Mouse (Mus musculus): ENCODE measurements around the gene Tkt. TPM values are rescaled to one million over a fixed set of nuclear protein-coding genes. Genes with fewer than 3 reads are reported as not detected.

Gene Tkt
- total and polyA plus RNA-seq, 2 experiments: 115 to 166 TPM

DNA sequence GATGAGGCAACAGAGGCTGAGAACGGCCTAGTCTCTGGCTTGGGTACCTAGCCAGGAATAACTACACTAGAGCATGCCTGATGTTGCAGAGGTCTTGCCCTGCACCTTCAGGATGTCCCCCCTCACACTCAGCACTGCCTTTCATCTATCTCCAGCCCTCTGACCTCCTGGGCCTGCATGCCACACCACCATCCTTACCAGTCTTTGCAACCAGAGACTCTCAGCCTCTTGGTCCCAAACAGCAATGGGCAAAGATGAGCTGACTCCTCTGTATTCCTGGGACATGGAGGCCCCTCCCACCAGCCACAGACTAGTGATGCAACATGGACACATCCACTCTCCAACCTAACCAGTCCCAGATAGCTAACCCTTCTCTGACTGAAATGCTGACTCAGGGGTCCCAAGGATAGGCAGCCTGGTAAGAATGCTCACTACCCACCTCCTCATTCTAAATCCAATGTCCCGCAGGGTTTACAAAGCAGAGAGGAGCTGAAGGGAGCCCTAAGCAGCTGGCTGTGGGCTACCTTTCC, 70.7 kb downstream of the Tkt start:
- no peak overlapping the region for H3K4me3 ChIP-seq (ENCODE audit: insufficient read depth, low read depth, low read length)
- no peak for TF ChIP-seq POLR2A (IDR thresholded peaks at IDR 0.05; ENCODE audit: extremely low read depth, insufficient read depth, low read length)
- no peak for TF ChIP-seq CTCF (IDR thresholded peaks at IDR 0.05; ENCODE audit: low read depth, low read length)
- WGBS: 98% methylated on average over 2 of the region's 2 CpGs
- H3K9ac ChIP-seq (ENCODE audit: low read depth, low read length): no peak overlapping the region
- no peaks in the 10 kb centered on the region for H3K4me1 ChIP-seq (ENCODE audit: control insufficient read depth, insufficient read depth, low read length)
- no peaks in the 10 kb centered on the region for H3K36me3 ChIP-seq (ENCODE audit: control insufficient read depth, insufficient read depth, low read length)
- H3K27me3 ChIP-seq (ENCODE audit: control insufficient read depth, insufficient read depth, low read length): no peaks in the 10 kb centered on the region
- DNase-seq (ENCODE audit: extremely low read depth, low read depth, low spot score): no peak
- no peaks in the 10 kb centered on the region for H3K79me2 ChIP-seq (ENCODE audit: control insufficient read depth, insufficient read depth, low read length)
- no peak overlapping the region for H3K27ac ChIP-seq (replicated peaks; ENCODE audit: insufficient read depth, low read depth, low read length)

DNA sequence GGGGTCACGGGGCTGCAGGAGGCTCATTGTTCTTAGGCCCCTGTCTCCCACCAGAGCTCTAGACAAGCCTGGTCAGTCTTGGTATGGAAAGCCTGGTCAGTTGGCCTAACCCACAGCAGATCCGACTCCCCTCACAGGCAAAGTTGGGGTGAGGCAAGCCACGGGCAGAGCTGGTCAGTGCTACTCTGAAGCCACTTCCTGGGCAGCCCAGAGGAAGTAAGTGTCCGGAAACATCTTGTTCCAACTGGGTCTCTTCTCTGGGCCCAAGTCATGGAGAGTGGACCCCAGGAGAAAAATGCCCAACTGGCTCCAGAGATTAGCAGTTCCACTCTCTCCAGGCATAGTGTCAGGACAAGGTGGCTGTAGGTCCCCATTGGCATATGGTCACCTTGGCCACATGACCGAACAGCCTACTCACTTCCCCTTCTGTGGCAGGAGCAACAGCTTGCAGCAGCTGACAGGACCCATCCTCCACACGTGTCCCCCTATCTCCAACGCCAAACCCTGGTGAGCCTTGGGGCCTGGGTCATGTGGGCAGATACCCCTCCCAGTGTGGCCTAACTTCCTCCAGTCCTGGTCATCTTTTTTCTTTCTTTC, 71.9 kb downstream of the Tkt start:
- TF ChIP-seq CTCF (IDR thresholded peaks at IDR 0.05; ENCODE audit: low read depth, low read length) (no peak), POLR2A (IDR thresholded peaks at IDR 0.05; ENCODE audit: extremely low read depth, insufficient read depth, low read length) (no peak)
- Histone ChIP-seq H3K79me2 (ENCODE audit: control insufficient read depth, insufficient read depth, low read length) (no peaks in the 10 kb centered on the region), H3K4me1 (ENCODE audit: control insufficient read depth, insufficient read depth, low read length) (no peaks in the 10 kb centered on the region), H3K27ac (replicated peaks; ENCODE audit: insufficient read depth, low read depth, low read length) (no peak overlapping the region), H3K4me3 (ENCODE audit: insufficient read depth, low read depth, low read length) (no peak overlapping the region), H3K27me3 (ENCODE audit: control insufficient read depth, insufficient read depth, low read length) (no peaks in the 10 kb centered on the region), H3K36me3 (ENCODE audit: control insufficient read depth, insufficient read depth, low read length) (no peaks in the 10 kb centered on the region), H3K9ac (ENCODE audit: low read depth, low read length) (no peak overlapping the region)
- 79% methylated on average over 7 of the region's 7 CpGs for WGBS
- no peak for DNase-seq (ENCODE audit: extremely low read depth, low read depth, low spot score)

DNA sequence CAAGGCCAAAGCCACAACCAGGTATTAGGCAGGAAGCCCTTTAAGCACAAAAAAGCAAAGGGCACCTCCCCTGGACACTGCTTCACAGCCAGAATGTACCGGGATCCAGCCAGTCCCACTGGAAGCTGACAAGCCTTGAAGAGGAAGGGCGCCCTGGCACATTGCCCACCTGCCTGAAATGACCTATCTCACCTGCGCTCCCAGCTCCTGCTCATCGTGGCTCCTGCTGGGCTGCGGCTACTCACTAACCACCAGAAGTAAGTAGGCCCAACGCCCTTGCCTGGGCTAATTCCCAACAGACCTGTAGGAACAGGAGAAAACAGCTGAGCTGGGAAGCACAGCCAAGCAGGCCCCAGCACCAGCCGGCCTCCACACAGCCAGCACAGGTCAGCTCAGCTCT, 74.0 kb downstream of the Tkt start:
- Histone ChIP-seq H3K79me2 (ENCODE audit: control insufficient read depth, insufficient read depth, low read length) (no peaks in the 10 kb centered on the region), H3K4me1 (ENCODE audit: control insufficient read depth, insufficient read depth, low read length) (no peaks in the 10 kb centered on the region; the same call in 1 of the 2 replicates), H3K36me3 (ENCODE audit: control insufficient read depth, insufficient read depth, low read length) (no peaks in the 10 kb centered on the region), H3K4me3 (ENCODE audit: insufficient read depth, low read depth, low read length) (no peak overlapping the region), H3K27me3 (ENCODE audit: control insufficient read depth, insufficient read depth, low read length) (no peaks in the 10 kb centered on the region), H3K27ac (replicated peaks; ENCODE audit: insufficient read depth, low read depth, low read length) (no peak overlapping the region), H3K9ac (ENCODE audit: low read depth, low read length) (no peak overlapping the region)
- 68% methylated on average over 7 of the region's 7 CpGs for WGBS
- TF ChIP-seq POLR2A (IDR thresholded peaks at IDR 0.05; ENCODE audit: extremely low read depth, insufficient read depth, low read length): no peak
- no peak for TF ChIP-seq CTCF (IDR thresholded peaks at IDR 0.05; ENCODE audit: low read depth, low read length)
- no peak for DNase-seq (ENCODE audit: extremely low read depth, low read depth, low spot score)

DNA sequence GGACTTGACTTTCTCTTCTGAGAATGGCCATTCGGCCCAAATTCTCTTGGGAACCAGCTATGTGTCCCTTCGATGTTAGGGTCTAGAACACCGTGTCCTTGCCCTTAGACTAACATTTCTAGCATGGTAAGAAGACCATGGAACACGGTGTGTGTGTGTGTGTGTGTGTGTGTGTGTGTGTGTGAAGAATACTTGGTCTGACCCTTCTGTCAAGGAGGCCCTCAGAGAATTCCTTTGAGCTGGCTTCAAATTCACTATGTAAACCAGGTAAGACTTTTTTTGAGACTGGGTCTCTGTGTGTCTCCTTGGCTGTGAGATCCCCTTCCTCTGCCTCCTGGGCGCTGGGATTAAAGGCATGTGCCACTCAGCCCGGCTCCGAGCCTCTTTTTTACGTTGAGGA, 74.4 kb downstream of the Tkt start:
- Histone ChIP-seq H3K4me1 (ENCODE audit: control insufficient read depth, insufficient read depth, low read length) (no peaks in the 10 kb centered on the region; the same call in 1 of the 2 replicates), H3K4me3 (ENCODE audit: insufficient read depth, low read depth, low read length) (no peak overlapping the region), H3K36me3 (ENCODE audit: control insufficient read depth, insufficient read depth, low read length) (no peaks in the 10 kb centered on the region), H3K9ac (ENCODE audit: low read depth, low read length) (no peak overlapping the region), H3K79me2 (ENCODE audit: control insufficient read depth, insufficient read depth, low read length) (no peaks in the 10 kb centered on the region), H3K27ac (replicated peaks; ENCODE audit: insufficient read depth, low read depth, low read length) (no peak overlapping the region), H3K27me3 (ENCODE audit: control insufficient read depth, insufficient read depth, low read length) (no peaks in the 10 kb centered on the region)
- no peak for DNase-seq (ENCODE audit: extremely low read depth, low read depth, low spot score)
- 95% methylated on average over 8 of the region's 8 CpGs for WGBS
- TF ChIP-seq POLR2A (IDR thresholded peaks at IDR 0.05; ENCODE audit: extremely low read depth, insufficient read depth, low read length) (no peak), CTCF (IDR thresholded peaks at IDR 0.05; ENCODE audit: low read depth, low read length) (no peak)

Other genes with a start within 250 kb of the Tkt start
- gene Dcp1a, start 68.8 kb upstream of the Tkt start, total RNA-seq (2014; rRNA removed): 6.8 and 8.5 TPM in 2 replicates
- gene Dcp1a, start 68.8 kb upstream of the Tkt start, polyA plus RNA-seq (2012; rRNA removed): 7.4 and 8.9 TPM in 2 replicates
- 0.55 and 1.9 TPM in 2 replicates for gene Cacna1d, start 56.9 kb upstream of the Tkt start, total RNA-seq (2014; rRNA removed)
- 0.72 and 0.76 TPM in 2 replicates for gene Cacna1d, start 56.9 kb upstream of the Tkt start, polyA plus RNA-seq (2012; rRNA removed)
- gene Prkcd, start 77.9 kb downstream of the Tkt start, total RNA-seq (2014; rRNA removed): 7.7 and 9.5 TPM in 2 replicates
- 6.7 and 14.9 TPM in 2 replicates for gene Prkcd, start 77.9 kb downstream of the Tkt start, polyA plus RNA-seq (2012; rRNA removed)
- gene Rft1, start 106.0 kb downstream of the Tkt start, total RNA-seq (2014; rRNA removed): 18.4 and 19.0 TPM in 2 replicates
- gene Rft1, start 106.0 kb downstream of the Tkt start, polyA plus RNA-seq (2012; rRNA removed): 12.3 and 13.0 TPM in 2 replicates
- gene Sfmbt1, start 166.5 kb downstream of the Tkt start, total RNA-seq (2014; rRNA removed): 11.1 and 11.2 TPM in 2 replicates
- 1.6 and 2.1 TPM in 2 replicates for gene Sfmbt1, start 166.5 kb downstream of the Tkt start, polyA plus RNA-seq (2012; rRNA removed)

Data from liver, adult 2 months (tissue).